Mouse (Mus musculus) MEL (cell line): ENCODE measurements around the gene Thap11. TPM values are rescaled to one million over a fixed set of nuclear protein-coding genes. Genes with fewer than 3 reads are reported as not detected.

ENCODE experiments used
- DNase-seq: peaks from one replicate; pipeline ENCODE4 v3.0.0; 2011; ENCODE audit warnings: low read depth, low spot score
- H3K27ac ChIP-seq: 2 replicates; pipeline ENCODE4 v1.5.1; 2012; ENCODE audit warnings: low read depth, mild to moderate bottlenecking, control low read depth, low read length, moderate library complexity; ENCODE audit not compliant: control insufficient read depth
- H3K27me3 ChIP-seq, 2 experiments: fragments of 150-350 bp in 1 of 2; sonication (generic) in 1 of 2; 2 replicates each; pipeline ENCODE4 v1.6.1; 2012; ENCODE audit warnings: low read length in 2 of 2, mild to moderate bottlenecking in 2 of 2, improper control_type of control experiment in 1 of 2, moderate library complexity in 1 of 2; ENCODE audit not compliant: insufficient read depth in 2 of 2, control insufficient read depth in 1 of 2
- H3K36me3 ChIP-seq, 2 experiments: 2 replicates each; pipeline ENCODE4 v1.6.1; 2012 to 2014; ENCODE audit warnings: low read length in 2 of 2, improper control_type of control experiment in 1 of 2, inconsistent platforms in 1 of 2, mild to moderate bottlenecking in 1 of 2; ENCODE audit not compliant: insufficient read depth in 2 of 2, control insufficient read depth in 1 of 2
- H3K4me1 ChIP-seq, 2 experiments: fragments of 150-350 bp in 1 of 2; sonication (generic) in 1 of 2; 2 replicates each; pipeline ENCODE4 v1.6.1; 2012; ENCODE audit warnings: low read length in 2 of 2, improper control_type of control experiment in 1 of 2, mild to moderate bottlenecking in 1 of 2; ENCODE audit not compliant: insufficient read depth in 2 of 2, control insufficient read depth in 1 of 2
- H3K4me3 ChIP-seq, 2 experiments: fragments of 150-350 bp in 1 of 2; sonication (generic) in 1 of 2; 2 replicates each; pipeline ENCODE4 v1.5.1; 2012; ENCODE audit warnings: low read depth in 2 of 2, low read length in 2 of 2, mild to moderate bottlenecking in 2 of 2, moderate library complexity in 2 of 2, control low read depth in 1 of 2, improper control_type of control experiment in 1 of 2; ENCODE audit not compliant: control insufficient read depth in 1 of 2, insufficient read depth in 1 of 2
- H3K79me2 ChIP-seq: 2 replicates; pipeline ENCODE4 v1.6.1; 2012; ENCODE audit warnings: mild to moderate bottlenecking, low read length, moderate library complexity; ENCODE audit not compliant: control insufficient read depth, poor library complexity, insufficient read depth
- H3K9ac ChIP-seq: 2 replicates; pipeline ENCODE4 v1.6.1; 2012; ENCODE audit warnings: low read depth, mild to moderate bottlenecking, control low read depth, low read length, moderate library complexity; ENCODE audit not compliant: control insufficient read depth, poor library complexity, severe bottlenecking
- H3K9me3 ChIP-seq: fragments of 150-350 bp; sonication (generic); replicated peaks from 2 replicates; pipeline ENCODE4 v1.6.1; 2012; ENCODE audit warnings: mild to moderate bottlenecking, low read length, improper control_type of control experiment, moderate library complexity; ENCODE audit not compliant: insufficient read depth
- BHLHE40 ChIP-seq: IDR thresholded peaks from 2 replicates; pipeline ENCODE4 v1.6.1; 2012; ENCODE audit warnings: low read depth, mild to moderate bottlenecking, inconsistent platforms, low read length, improper control_type of control experiment, borderline replicate concordance
- ETS1 ChIP-seq: IDR thresholded peaks from 2 replicates; pipeline ENCODE4 v1.6.1; 2012; ENCODE audit warnings: low read depth, mild to moderate bottlenecking, inconsistent platforms, low read length, improper control_type of control experiment, moderate library complexity
- HCFC1 ChIP-seq: IDR thresholded peaks from 2 replicates; pipeline ENCODE4 v1.6.1; 2012; ENCODE audit warnings: low read depth, mild to moderate bottlenecking, inconsistent platforms, low read length, improper control_type of control experiment, moderate library complexity
- MAZ ChIP-seq: IDR thresholded peaks from 2 replicates; pipeline ENCODE4 v1.6.1; 2012; ENCODE audit warnings: low read depth, mild to moderate bottlenecking, inconsistent platforms, low read length, improper control_type of control experiment
- MEF2A ChIP-seq: IDR thresholded peaks from 2 replicates; pipeline ENCODE4 v1.6.1; 2014; ENCODE audit warnings: low read depth, mild to moderate bottlenecking, inconsistent platforms, low read length, improper control_type of control experiment; ENCODE audit not compliant: poor library complexity, insufficient replicate concordance, severe bottlenecking; ENCODE audit errors: extremely low read depth
- MYB ChIP-seq: IDR thresholded peaks from 2 replicates; pipeline ENCODE4 v1.6.1; 2011; ENCODE audit warnings: mild to moderate bottlenecking, low read depth, low read length, improper control_type of control experiment
- MYC ChIP-seq: IDR thresholded peaks from 2 replicates; pipeline ENCODE4 v1.6.1; 2011; ENCODE audit warnings: low read depth, mild to moderate bottlenecking, low read length, improper control_type of control experiment, moderate library complexity
- POLR2AphosphoS2 ChIP-seq: IDR thresholded peaks from 2 replicates; pipeline ENCODE4 v1.6.1; 2011; ENCODE audit warnings: low read length, improper control_type of control experiment
- TCF12 ChIP-seq: IDR thresholded peaks from 2 replicates; pipeline ENCODE4 v1.6.1; 2014; ENCODE audit warnings: low read depth, mild to moderate bottlenecking, inconsistent platforms, low read length, improper control_type of control experiment, moderate library complexity
- UBTF ChIP-seq: IDR thresholded peaks from 2 replicates; pipeline ENCODE4 v1.6.1; 2012; ENCODE audit warnings: low read depth, mild to moderate bottlenecking, inconsistent platforms, low read length, improper control_type of control experiment, moderate library complexity, borderline replicate concordance; ENCODE audit not compliant: insufficient read depth
- ZKSCAN1 ChIP-seq: IDR thresholded peaks from 2 replicates; pipeline ENCODE4 v1.6.1; 2012; ENCODE audit warnings: low read depth, mild to moderate bottlenecking, inconsistent platforms, low read length, improper control_type of control experiment, moderate library complexity
- ZMIZ1 ChIP-seq: IDR thresholded peaks from 2 replicates; pipeline ENCODE4 v1.6.1; 2012; ENCODE audit warnings: low read depth, mild to moderate bottlenecking, inconsistent platforms, low read length, improper control_type of control experiment, moderate library complexity
- ZNF384 ChIP-seq: IDR thresholded peaks from 2 replicates; pipeline ENCODE4 v1.6.1; 2012; ENCODE audit warnings: low read depth, mild to moderate bottlenecking, inconsistent platforms, low read length, improper control_type of control experiment
- polyA plus RNA-seq, 2 experiments: library from polyadenylated mRNA; stranded (reverse) in 1 of 2; unstranded in 1 of 2; fragments of >175 nt in 1 of 2; fragments of >200 nt in 1 of 2; gene quantifications; 2 replicates each; pipeline versions ENCODE4 v1.2.1 to v1.2.4; 2012; ENCODE audit warnings: low replicate concordance in 2 of 2, low read depth in 1 of 2; ENCODE audit not compliant: insufficient read length in 2 of 2, insufficient read depth in 1 of 2, missing spikeins in 1 of 2
- total RNA-seq: library from RNA; depleted of rRNA; stranded (reverse); fragments of 300-350 nt; gene quantifications from 2 replicates; pipeline ENCODE4 v1.2.3, GENCODE M21; 2012

Gene Thap11
- total and polyA plus RNA-seq, 3 experiments, result 48.8 to 51.4 TPM; not detected in 1

GRCm38 (mm10) chr8:105854715-105855216 lies at the start of gene Thap11 (continued):
- TF ChIP-seq UBTF, result no peak
- no peak for TF ChIP-seq MYB
- TF ChIP-seq ETS1, result no peak

GRCm38 (mm10) chr8:105805346-105805745 lies 49.6 kb upstream of the Thap11 start:
- peaks cover 31 to 36% of the 10 kb centered on the region in 2 experiments for H3K4me1 ChIP-seq

GRCm38 (mm10) chr8:105805964-105806363 lies 49.0 kb upstream of the Thap11 start:
- Histone ChIP-seq H3K4me1 (peaks cover 32 to 36% of the 10 kb centered on the region in 2 experiments), H3K27ac (no peak overlapping the region), H3K27me3 (no peaks in the 10 kb centered on the region), H3K9me3 (no peaks in the 10 kb centered on the region), H3K36me3 (peaks cover 0 to 45% of the 10 kb centered on the region in 2 experiments; a peak in 2 of 4 replicates), H3K9ac (no peak overlapping the region), H3K4me3 (no peak overlapping the region), H3K79me2 (peaks cover 3% of the 10 kb centered on the region; the same call in 1 of the 2 replicates)
- no peak for DNase-seq
- TF ChIP-seq MAZ, result no peak
- TF ChIP-seq MYB, result no peak

More at GRCm38 (mm10) chr8:105805346-105805745, 49.6 kb upstream of the Thap11 start:
- H3K79me2 ChIP-seq, result peaks cover 3% of the 10 kb centered on the region; the same call in 1 of the 2 replicates
- no peak overlapping the region for H3K9ac ChIP-seq
- H3K9me3 ChIP-seq, result no peaks in the 10 kb centered on the region
- no peaks in the 10 kb centered on the region for H3K27me3 ChIP-seq
- peaks cover 0 to 45% of the 10 kb centered on the region in 2 experiments; a peak in 2 of 4 replicates for H3K36me3 ChIP-seq
- H3K4me3 ChIP-seq, result no peak overlapping the region
- H3K27ac ChIP-seq, result no peak overlapping the region
- TF ChIP-seq HCFC1 (no peak), ZNF384 (no peak), ZMIZ1 (no peak), POLR2AphosphoS2 (no peak), BHLHE40 (no peak), ZKSCAN1 (no peak), MEF2A (no peak), MYC (no peak), TCF12 (no peak)
- TF ChIP-seq, all 39 proteins: peak for 0
- no peak for DNase-seq
